Mouse (Mus musculus): ENCODE data around the gene C530008M17Rik. TPM values are rescaled to one million over a fixed set of nuclear protein-coding genes. Genes with fewer than 3 reads are reported as not detected.

C530008M17Rik gene
- polyA plus RNA-seq, 1 experiment from 2014 or later, result 18.4 TPM

DNA sequence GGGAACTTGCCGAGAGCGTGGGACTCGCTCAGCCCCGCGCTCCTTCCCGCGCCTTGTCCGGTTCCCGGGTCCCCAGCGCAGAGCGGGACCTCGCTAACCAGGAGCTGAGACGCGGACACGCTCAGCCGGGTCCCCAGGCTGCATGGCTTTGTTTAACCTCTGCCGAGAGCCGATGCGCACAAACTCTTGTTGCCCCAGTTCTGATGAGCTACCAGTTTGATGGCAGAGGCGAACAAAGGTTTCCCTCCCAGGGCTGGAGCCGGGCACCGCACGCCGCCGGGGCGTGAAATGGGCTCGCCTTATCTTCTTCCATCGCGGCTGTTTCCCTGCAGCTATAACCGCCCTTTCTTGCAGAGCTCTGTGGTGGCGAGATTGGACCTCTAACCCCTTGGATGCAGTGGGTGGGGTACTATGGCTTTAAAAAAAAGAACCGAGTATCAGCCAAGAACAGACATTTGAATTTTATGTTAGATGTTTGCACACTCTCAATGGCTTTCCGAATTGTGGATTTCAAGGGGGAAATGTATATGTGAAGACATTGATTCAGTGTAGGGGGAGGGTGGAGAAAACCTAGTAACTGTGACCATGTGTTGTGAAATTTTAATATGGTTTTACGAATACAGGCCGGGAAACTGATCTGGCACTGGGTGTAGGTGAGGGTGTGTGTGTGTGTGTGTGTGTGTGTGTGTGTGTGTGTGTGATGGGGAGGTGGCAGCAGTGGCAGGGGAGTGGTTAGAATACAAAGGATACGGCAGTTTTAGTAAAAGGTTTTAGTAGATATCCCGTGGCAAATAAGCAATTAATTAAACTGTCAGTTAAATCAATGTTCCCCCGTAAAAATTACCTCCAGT lies 2.0 kb downstream of the C530008M17Rik start:
- DNase-seq (ENCODE audit: low spot score), result peak; percentile 82
- Histone ChIP-seq H3K9me3 (ENCODE audit: control insufficient read depth, low read length) (no peaks in the 10 kb centered on the region), H3K4me3 (ENCODE audit: low read depth, low read length) (peak overlapping the region; percentile 72), H3K4me1 (ENCODE audit: control insufficient read depth, insufficient read depth, low read length) (peaks cover 5% of the 10 kb centered on the region; the same call in 1 of the 2 replicates), H3K9ac (ENCODE audit: low read length) (peak overlapping the region; percentile 96), H3K4me2 (ENCODE audit: low read depth, severe bottlenecking) (peak overlapping the region; percentile 89), H3K36me3 (ENCODE audit: control insufficient read depth, insufficient read depth, low read length) (no peaks in the 10 kb centered on the region), H3K27me3 (ENCODE audit: control insufficient read depth, insufficient read depth, low read length) (no peaks in the 10 kb centered on the region), H3K27ac (replicated peaks; ENCODE audit: low read depth, low read length) (peak overlapping the region; percentile 23)
- under 1% methylated on average over 38 of the region's 38 CpGs for WGBS
- ATAC-seq (ENCODE audit: insufficient number of reproducible peaks, low FRiP score, low TSS enrichment, low read depth), result peak; percentile 68

DNA sequence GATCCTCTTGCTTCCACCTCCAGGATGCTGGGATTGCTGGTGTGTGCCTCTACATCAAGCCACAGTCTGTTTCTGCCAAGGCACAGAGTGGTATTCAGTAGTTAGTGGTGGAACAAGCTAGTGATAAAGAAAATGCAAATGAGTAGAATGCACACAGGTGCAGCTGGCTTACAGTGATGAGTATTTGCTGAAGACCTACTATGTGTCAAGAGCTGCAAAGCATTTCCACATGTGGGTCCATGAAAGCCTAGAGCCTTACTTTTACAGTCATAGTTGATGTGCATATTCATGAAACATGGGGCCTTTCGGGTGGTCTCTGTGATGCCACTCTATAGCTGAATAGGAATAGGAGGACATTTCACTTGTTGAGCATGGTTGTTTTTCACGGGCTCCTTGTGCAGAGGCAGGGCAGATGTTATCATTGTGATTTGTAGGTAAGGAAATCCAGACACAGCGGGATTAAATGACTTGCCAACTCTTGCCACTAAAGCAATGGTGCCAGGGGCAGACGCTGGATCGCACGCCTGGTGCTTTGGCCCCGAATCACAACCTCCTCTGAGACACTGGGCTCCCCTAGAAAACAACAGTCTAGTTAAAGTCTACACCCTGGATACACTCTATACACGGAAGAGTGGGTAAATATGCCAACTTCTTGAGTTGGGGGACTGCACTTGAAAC lies 3.8 kb downstream of the C530008M17Rik start:
- no peak overlapping the region for H3K4me2 ChIP-seq (ENCODE audit: low read depth, severe bottlenecking)
- WGBS, result 89% methylated on average over 8 of the region's 8 CpGs

GRCm38 (mm10) chr5:76661310-76661709 lies 5.0 kb downstream of the C530008M17Rik start:
- WGBS, result 70% methylated on average over 4 of the region's 4 CpGs
- H3K27ac ChIP-seq (replicated peaks; ENCODE audit: low read depth, low read length), result no peak overlapping the region
- DNase-seq (ENCODE audit: low spot score) (no peak), ATAC-seq (ENCODE audit: insufficient number of reproducible peaks, low FRiP score, low TSS enrichment, low read depth) (no peak)
- no peaks in the 10 kb centered on the region for H3K27me3 ChIP-seq (ENCODE audit: control insufficient read depth, insufficient read depth, low read length)
- H3K4me1 ChIP-seq (ENCODE audit: control insufficient read depth, insufficient read depth, low read length), result peaks cover 5% of the 10 kb centered on the region; the same call in 1 of the 2 replicates
- H3K9me3 ChIP-seq (ENCODE audit: control insufficient read depth, low read length), result no peaks in the 10 kb centered on the region
- H3K4me2 ChIP-seq (ENCODE audit: low read depth, severe bottlenecking), result no peak overlapping the region
- no peaks in the 10 kb centered on the region for H3K36me3 ChIP-seq (ENCODE audit: control insufficient read depth, insufficient read depth, low read length)
- no peak overlapping the region for H3K4me3 ChIP-seq (ENCODE audit: low read depth, low read length)
- no peak overlapping the region for H3K9ac ChIP-seq (ENCODE audit: low read length)

More for the DNA sequence above, 3.8 kb downstream of the C530008M17Rik start:
- ATAC-seq (ENCODE audit: insufficient number of reproducible peaks, low FRiP score, low TSS enrichment, low read depth) (no peak), DNase-seq (ENCODE audit: low spot score) (no peak)
- no peak overlapping the region for H3K9ac ChIP-seq (ENCODE audit: low read length)
- H3K4me1 ChIP-seq (ENCODE audit: control insufficient read depth, insufficient read depth, low read length), result peaks cover 5% of the 10 kb centered on the region; the same call in 1 of the 2 replicates
- H3K27me3 ChIP-seq (ENCODE audit: control insufficient read depth, insufficient read depth, low read length), result no peaks in the 10 kb centered on the region
- no peak overlapping the region for H3K27ac ChIP-seq (replicated peaks; ENCODE audit: low read depth, low read length)
- no peak overlapping the region for H3K4me3 ChIP-seq (ENCODE audit: low read depth, low read length)
- H3K36me3 ChIP-seq (ENCODE audit: control insufficient read depth, insufficient read depth, low read length), result no peaks in the 10 kb centered on the region
- no peaks in the 10 kb centered on the region for H3K9me3 ChIP-seq (ENCODE audit: control insufficient read depth, low read length)

- ATAC-seq (ENCODE audit: insufficient number of reproducible peaks, low FRiP score, low TSS enrichment, low read depth), result no peak
- no peak overlapping the region for H3K27ac ChIP-seq (replicated peaks; ENCODE audit: low read depth, low read length)
- WGBS, result 64% methylated on average over 7 of the region's 7 CpGs
Observed at GRCm38 (mm10) chr5:76664936-76665335, 8.6 kb downstream of the C530008M17Rik start.

GRCm38 (mm10) chr5:76665421-76665820 lies 9.1 kb downstream of the C530008M17Rik start:
- H3K4me2 ChIP-seq (ENCODE audit: low read depth, severe bottlenecking), result no peak overlapping the region
- H3K9me3 ChIP-seq (ENCODE audit: control insufficient read depth, low read length), result no peaks in the 10 kb centered on the region
- H3K4me3 ChIP-seq (ENCODE audit: low read depth, low read length), result no peak overlapping the region
- H3K36me3 ChIP-seq (ENCODE audit: control insufficient read depth, insufficient read depth, low read length), result no peaks in the 10 kb centered on the region
- WGBS, result 17% methylated on average over 7 of the region's 7 CpGs
- ATAC-seq (ENCODE audit: insufficient number of reproducible peaks, low FRiP score, low TSS enrichment, low read depth) (no peak), DNase-seq (ENCODE audit: low spot score) (peak; percentile 54)
- 0 out of 2 replicates have a peak, but pooled peaks cover 3% of the 10 kb centered on the region for H3K4me1 ChIP-seq (ENCODE audit: control insufficient read depth, insufficient read depth, low read length)
- no peaks in the 10 kb centered on the region for H3K27me3 ChIP-seq (ENCODE audit: control insufficient read depth, insufficient read depth, low read length)
- no peak overlapping the region for H3K9ac ChIP-seq (ENCODE audit: low read length)
- H3K27ac ChIP-seq (replicated peaks; ENCODE audit: low read depth, low read length), result no peak overlapping the region

More at GRCm38 (mm10) chr5:76664936-76665335, 8.6 kb downstream of the C530008M17Rik start:
- Histone ChIP-seq H3K4me1 (ENCODE audit: control insufficient read depth, insufficient read depth, low read length) (0 out of 2 replicates have a peak, but pooled peaks cover 3% of the 10 kb centered on the region), H3K9me3 (ENCODE audit: control insufficient read depth, low read length) (no peaks in the 10 kb centered on the region), H3K4me2 (ENCODE audit: low read depth, severe bottlenecking) (no peak overlapping the region), H3K27me3 (ENCODE audit: control insufficient read depth, insufficient read depth, low read length) (no peaks in the 10 kb centered on the region), H3K36me3 (ENCODE audit: control insufficient read depth, insufficient read depth, low read length) (no peaks in the 10 kb centered on the region), H3K9ac (ENCODE audit: low read length) (no peak overlapping the region), H3K4me3 (ENCODE audit: low read depth, low read length) (no peak overlapping the region)
- no peak for DNase-seq (ENCODE audit: low spot score)

GRCm38 (mm10) chr5:76666026-76666756 lies 9.9 kb downstream of the C530008M17Rik start:
- Histone ChIP-seq H3K27me3 (ENCODE audit: control insufficient read depth, insufficient read depth, low read length) (no peaks in the 10 kb centered on the region), H3K4me1 (ENCODE audit: control insufficient read depth, insufficient read depth, low read length) (0 out of 2 replicates have a peak, but pooled peaks cover 3% of the 10 kb centered on the region), H3K9me3 (ENCODE audit: control insufficient read depth, low read length) (no peaks in the 10 kb centered on the region), H3K36me3 (ENCODE audit: control insufficient read depth, insufficient read depth, low read length) (no peaks in the 10 kb centered on the region), H3K27ac (replicated peaks; ENCODE audit: low read depth, low read length) (no peak overlapping the region), H3K4me3 (ENCODE audit: low read depth, low read length) (no peak overlapping the region), H3K9ac (ENCODE audit: low read length) (no peak overlapping the region), H3K4me2 (ENCODE audit: low read depth, severe bottlenecking) (no peak overlapping the region)
- 68% methylated on average over 6 of the region's 6 CpGs for WGBS
- ATAC-seq (ENCODE audit: insufficient number of reproducible peaks, low FRiP score, low TSS enrichment, low read depth) (no peak), DNase-seq (ENCODE audit: low spot score) (no peak)

DNA sequence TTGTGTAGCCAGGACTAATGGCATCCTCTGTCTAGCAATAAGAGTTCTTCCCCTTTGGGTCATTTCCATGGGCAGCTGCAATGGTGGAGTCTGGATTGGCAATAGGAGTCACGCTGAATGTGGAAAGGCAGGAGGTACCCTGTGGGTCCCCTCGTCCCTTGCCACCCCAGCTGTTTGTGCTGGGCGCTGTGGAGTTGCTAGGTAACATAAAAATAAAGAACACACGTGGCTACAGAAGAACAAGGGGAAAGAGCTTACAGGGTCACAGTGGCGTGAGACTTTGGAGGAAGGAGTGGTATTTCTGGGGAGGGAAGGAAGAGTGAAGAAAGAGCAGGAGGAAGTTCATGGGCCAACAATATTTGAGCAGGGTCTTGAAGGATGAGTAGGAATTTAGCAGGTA lies 11.8 kb downstream of the C530008M17Rik start:
- Histone ChIP-seq H3K9ac (ENCODE audit: low read length) (no peak overlapping the region), H3K4me2 (ENCODE audit: low read depth, severe bottlenecking) (no peak overlapping the region), H3K27ac (replicated peaks; ENCODE audit: low read depth, low read length) (no peak overlapping the region), H3K36me3 (ENCODE audit: control insufficient read depth, insufficient read depth, low read length) (no peaks in the 10 kb centered on the region), H3K9me3 (ENCODE audit: control insufficient read depth, low read length) (no peaks in the 10 kb centered on the region), H3K4me1 (ENCODE audit: control insufficient read depth, insufficient read depth, low read length) (no peaks in the 10 kb centered on the region), H3K27me3 (ENCODE audit: control insufficient read depth, insufficient read depth, low read length) (no peaks in the 10 kb centered on the region), H3K4me3 (ENCODE audit: low read depth, low read length) (no peak overlapping the region)
- ATAC-seq (ENCODE audit: insufficient number of reproducible peaks, low FRiP score, low TSS enrichment, low read depth) (no peak), DNase-seq (ENCODE audit: low spot score) (no peak)
- WGBS, result 59% methylated on average over 5 of the region's 5 CpGs

DNA sequence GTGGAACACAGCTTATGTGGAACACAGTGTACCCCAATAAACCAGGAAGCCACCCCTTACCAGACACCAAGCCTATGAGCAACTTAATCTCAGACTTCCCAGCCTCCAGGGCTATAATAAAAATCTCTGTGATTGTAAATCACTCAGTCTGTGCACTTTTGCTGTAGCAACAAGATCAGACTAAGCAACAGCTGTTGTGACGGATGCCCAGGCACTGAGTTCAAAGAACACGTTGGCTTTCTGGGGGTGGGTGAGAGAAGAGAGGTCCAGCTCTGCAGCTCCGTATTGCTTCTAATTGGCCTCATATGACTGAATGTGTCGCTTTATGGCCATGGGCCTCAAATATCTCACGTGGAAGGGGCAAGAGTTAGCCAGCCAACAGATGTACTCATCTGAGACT lies 12.2 kb downstream of the C530008M17Rik start:
- DNase-seq (ENCODE audit: low spot score), result no peak
- H3K9me3 ChIP-seq (ENCODE audit: control insufficient read depth, low read length), result no peaks in the 10 kb centered on the region
- no peak overlapping the region for H3K9ac ChIP-seq (ENCODE audit: low read length)
- H3K27me3 ChIP-seq (ENCODE audit: control insufficient read depth, insufficient read depth, low read length), result no peaks in the 10 kb centered on the region
- no peak for ATAC-seq (ENCODE audit: insufficient number of reproducible peaks, low FRiP score, low TSS enrichment, low read depth)
- no peak overlapping the region for H3K27ac ChIP-seq (replicated peaks; ENCODE audit: low read depth, low read length)
- H3K4me2 ChIP-seq (ENCODE audit: low read depth, severe bottlenecking), result no peak overlapping the region
- H3K4me1 ChIP-seq (ENCODE audit: control insufficient read depth, insufficient read depth, low read length), result no peaks in the 10 kb centered on the region
- WGBS, result 30% methylated on average over 5 of the region's 5 CpGs
- no peak overlapping the region for H3K4me3 ChIP-seq (ENCODE audit: low read depth, low read length)
- no peaks in the 10 kb centered on the region for H3K36me3 ChIP-seq (ENCODE audit: control insufficient read depth, insufficient read depth, low read length)
